Mouse (Mus musculus) c-Kit-positive CD71-negative TER-119-negative erythroid progenitor cells, embryonic 14.5 days (primary cell): ENCODE measurements around the gene Zfp383.
"Not testable (repeated sequence)": the region's sequence is repeated elsewhere in the genome, so short reads cannot be mapped to it uniquely, and the experiment has no call there.

ENCODE experiments used
- DNase-seq: peaks from one replicate; pipeline ENCODE4 v3.0.0-alpha.2; 2013; ENCODE audit warnings: low read depth

Gene Zfp383

GRCm38 (mm10) chr7:29941027-29941426, 33.0 kb downstream of the Zfp383 start:
- DNase-seq = no peak

GRCm38 (mm10) chr7:29942740-29943139, 34.7 kb downstream of the Zfp383 start:
- no peak for DNase-seq

GRCm38 (mm10) chr7:29943720-29944119, 35.7 kb downstream of the Zfp383 start:
- no peak for DNase-seq

- DNase-seq = no peak
These were observed 36.2 kb downstream of the Zfp383 start for GRCm38 (mm10) chr7:29944201-29944600.

- DNase-seq = no peak
These were observed 45.1 kb downstream of the Zfp383 start for GRCm38 (mm10) chr7:29953086-29953485.

GRCm38 (mm10) chr7:29953513-29954401, 45.7 kb downstream of the Zfp383 start, which contains the start of gene Zfp74:
Gene Zfp74, minus strand, starts transcription at chr7:29954089.
- DNase-seq = peak; percentile 65

- peak; percentile 69 for DNase-seq
These were observed 46.7 kb downstream of the Zfp383 start for GRCm38 (mm10) chr7:29954731-29955130.

GRCm38 (mm10) chr7:29956257-29956656, 48.2 kb downstream of the Zfp383 start:
- no peak for DNase-seq

GRCm38 (mm10) chr7:29958125-29958724, 50.2 kb downstream of the Zfp383 start:
- DNase-seq = no peak

- DNase-seq = no peak
These were observed 51.0 kb downstream of the Zfp383 start for GRCm38 (mm10) chr7:29959004-29959403.

GRCm38 (mm10) chr7:29965115-29965810, 57.2 kb downstream of the Zfp383 start:
- not testable (repeated sequence) for DNase-seq
